Mouse (Mus musculus): ENCODE results near the gene Tmem132c.

Tmem132c gene

DNA sequence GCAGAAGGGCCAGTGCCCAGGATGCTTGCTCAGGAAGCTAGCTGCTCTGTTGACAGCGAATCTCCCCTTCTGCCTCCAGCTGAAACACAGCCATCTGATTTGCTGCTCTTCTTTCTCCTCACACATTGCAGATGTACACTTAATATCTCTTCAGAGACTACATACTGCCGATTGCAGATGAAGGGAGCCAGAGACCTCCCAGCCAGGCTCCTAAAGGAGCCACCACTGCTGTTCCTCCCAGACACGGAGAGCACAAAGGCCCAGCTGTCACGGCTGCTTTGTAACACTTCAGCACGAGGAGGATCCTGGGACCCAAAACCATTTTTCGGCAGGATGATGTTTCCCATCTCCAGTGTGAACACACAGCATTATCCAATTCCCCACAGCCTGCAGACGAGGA lies 255.3 kb downstream of the Tmem132c start:
- DNase-seq (ENCODE audit: low read depth), result no peak

DNA sequence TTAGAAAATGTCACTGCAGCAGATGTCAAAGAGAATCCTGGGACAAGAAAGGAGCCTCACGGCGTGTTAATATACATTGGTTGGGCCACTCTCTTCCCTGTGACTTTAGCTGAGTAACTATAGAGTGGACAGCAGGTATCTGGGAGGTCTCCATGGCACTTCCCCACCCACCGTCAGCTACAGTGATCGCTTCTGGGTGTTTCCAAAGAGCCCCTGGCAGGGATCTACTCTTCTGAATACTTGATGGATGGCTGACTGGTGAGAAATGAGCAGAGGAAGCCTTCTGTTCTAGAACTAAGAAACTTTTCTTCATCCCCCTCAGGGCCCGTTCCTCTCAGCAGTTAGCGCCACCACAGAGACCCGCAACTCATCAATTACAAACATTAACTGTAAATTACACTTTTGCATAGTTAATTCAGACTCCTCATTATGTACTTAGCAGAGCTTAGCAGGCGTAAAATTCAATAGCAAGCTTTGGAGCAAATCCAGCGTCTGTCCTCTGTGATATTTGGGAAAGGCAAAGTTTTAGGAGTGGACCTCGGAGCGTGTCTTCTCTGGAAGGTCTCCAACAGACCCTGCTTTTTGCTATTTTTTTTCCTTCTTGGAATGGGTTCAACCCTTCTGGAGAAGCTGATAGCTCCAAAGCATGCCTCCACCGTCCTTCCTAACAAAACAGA lies 257.7 kb downstream of the Tmem132c start:
- DNase-seq (ENCODE audit: low read depth), result no peak

DNA sequence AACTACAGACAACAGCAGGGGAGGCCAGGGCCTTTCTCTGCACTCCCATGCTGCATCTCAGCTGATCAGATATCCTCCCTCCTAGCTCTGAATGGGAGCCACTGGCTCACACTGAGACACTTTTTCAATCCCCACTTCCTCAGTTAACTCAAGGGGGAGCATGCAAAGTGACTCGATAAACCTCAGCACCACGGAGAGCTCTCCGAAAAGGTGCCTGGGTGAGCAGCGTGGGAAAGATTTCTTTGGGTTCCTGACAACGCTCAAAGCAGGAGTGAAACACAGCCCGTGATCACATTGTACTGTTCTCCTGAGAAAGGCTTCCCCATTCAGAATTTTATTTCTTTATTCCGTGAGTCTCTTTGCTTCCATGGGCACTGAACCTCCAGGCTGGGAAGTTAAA lies 261.2 kb downstream of the Tmem132c start:
- no peak for DNase-seq (ENCODE audit: low read depth)

DNA sequence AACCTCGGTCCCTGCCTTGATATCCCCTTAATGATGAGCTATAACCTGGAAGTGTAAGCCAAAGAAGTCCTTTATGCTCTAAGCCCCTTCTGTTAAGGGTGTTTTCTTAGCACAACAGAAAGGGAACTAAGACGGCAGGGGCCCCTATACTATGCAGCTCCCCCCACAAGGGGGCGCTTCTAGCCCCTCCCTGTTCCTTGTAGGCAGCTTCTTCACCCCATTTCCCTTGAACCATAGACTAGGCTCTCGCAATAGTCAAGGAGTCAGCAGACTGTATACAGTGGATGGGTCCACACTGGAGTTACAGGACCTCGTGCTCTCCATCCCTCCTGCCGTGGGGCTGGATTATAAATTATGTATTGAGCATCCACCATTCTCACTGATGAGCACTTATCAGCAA lies 264.1 kb downstream of the Tmem132c start:
- DNase-seq (ENCODE audit: low read depth), result no peak

DNA sequence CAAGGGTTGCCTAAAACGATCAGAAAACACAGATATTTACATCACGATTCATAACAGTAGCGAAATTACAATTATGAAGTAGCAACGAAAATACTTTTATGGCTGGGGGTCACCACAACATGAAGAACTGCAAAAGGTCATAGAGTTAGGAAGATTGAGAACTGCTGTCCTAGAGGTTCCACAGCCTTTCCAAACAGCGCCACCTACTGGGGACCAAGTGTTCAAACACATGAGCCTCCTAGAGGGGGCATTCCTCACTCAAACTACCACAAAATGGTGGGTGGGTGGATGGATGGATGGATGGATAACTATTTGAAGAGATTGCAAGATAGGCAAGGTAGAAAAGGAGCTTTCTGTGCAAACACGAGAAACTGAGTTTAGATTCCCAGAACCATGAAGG lies 270.0 kb downstream of the Tmem132c start:
- DNase-seq (ENCODE audit: low read depth), result no peak

DNA sequence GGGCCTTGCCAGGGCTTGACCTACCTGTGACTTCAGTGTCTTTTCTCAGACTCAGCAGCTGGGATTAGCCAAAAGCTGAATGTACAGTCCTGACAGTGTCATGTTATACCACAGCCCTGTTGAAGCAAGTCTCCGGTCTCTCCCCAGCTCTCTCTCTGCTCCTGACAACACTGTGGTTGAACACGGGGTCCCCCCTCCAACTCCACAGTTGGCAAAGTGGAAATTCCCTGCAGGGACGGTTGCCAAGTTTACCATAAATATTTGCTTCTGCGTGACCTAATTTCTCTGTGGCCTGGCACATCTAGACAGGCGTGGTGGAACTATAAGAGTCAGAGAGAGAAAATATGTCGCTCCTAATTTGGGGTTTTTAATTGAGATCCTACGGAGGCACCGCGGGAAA lies 274.4 kb downstream of the Tmem132c start:
- DNase-seq (ENCODE audit: low read depth), result no peak

DNA sequence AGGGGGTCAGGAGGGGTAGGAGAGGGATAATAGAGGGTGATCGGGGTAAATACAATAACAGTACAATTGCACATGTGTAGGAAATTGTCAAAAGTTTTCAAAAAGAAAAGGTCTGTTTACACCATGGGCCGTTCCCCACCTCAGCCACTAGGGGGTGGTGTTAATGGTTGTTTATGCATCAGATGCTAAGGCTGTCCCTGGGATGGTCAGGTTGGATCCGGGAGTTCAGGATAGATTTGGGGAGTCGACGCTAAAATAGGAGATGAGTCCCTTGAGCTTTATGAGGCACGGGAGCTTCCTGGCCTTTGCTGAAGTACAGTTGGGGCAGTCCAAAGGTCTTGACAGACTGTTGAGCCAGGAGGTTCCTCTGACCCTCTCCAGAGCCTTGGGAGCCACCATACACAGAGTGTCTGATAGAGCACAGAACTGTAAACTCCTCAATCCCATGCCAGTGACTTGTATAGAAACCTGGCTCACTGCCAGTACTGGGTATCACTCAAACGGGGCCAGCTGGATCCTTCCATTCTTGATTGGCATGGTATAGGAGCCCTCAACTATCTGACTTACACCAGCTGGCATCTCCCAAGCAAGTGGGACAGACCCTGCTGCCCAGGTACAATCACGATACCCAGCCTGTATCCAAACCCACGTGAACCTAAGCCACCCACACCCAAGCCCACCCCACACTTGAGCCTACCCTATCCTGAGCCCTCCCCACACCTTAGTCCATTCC lies 281.3 kb downstream of the Tmem132c start:
- DNase-seq (ENCODE audit: low read depth), result no peak

DNA sequence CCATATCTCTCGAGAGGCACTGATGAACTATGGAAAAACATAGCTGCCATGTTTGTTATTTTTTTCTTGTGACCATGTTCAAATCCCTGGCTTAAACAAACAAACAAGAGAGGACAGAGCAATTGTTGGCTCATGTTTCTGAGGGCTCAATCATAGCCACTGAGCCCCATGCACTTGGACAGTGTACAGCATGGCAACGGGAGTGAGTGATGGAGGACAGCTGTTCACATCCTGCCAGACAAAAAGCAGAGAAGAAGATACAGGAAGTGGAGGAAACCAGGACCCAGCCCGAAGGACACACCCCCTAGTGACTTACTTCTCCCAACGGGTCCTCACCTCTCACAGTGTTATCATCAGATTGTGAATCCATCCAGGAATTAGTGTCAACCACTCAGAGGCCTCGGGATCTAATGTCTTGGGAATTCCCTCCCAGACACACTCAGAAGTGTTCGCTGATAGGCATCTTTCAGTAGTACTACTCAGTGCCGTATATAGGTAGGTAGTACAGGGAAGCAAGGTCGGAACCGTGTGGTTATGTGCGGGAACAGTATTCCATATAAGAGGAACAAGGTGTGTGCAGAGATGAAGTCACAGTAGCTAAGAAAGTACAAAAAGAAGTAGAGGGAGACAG lies 285.9 kb downstream of the Tmem132c start:
- no peak for DNase-seq (ENCODE audit: low read depth)

DNA sequence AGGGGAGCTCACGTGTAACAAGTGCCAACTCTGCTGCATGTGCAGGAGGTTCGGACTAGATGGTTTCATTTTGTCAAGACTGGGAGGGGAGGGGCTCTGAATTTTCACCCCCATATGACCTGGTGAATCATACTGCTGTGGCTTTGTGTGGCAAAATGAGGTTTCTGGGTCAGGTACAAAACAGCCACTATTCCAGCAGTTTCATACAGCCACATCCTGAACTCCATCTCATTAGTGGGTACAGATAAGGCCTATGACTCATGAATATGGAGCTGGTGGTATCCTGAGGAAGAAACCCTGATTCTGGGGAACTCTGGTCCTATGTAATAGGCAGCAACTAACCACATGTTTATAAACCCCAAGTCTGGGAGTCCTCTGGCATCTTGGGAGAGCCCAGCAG lies 295.9 kb downstream of the Tmem132c start:
- no peak for DNase-seq (ENCODE audit: low read depth)

DNA sequence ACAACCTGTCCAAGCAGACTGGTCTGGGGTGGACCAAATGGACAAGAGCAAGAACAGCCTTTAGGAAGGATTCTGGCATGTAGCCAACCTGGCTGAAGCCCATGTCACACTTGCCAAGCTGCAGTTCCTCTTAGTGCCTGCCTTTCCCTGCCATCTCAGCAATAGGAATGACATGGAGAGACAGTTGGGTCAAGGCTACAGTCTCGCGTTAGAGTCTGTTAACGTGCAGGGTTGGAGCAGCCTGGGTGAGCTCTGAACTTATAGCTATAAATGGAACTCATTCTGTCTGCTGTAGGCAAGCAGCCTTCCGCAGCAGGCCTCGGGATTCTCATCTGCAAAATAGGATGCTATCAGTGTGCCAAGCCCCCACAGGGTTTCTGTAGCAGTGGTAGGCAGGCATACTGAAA lies 305.0 kb downstream of the Tmem132c start:
- DNase-seq (ENCODE audit: low read depth), result no peak

DNA sequence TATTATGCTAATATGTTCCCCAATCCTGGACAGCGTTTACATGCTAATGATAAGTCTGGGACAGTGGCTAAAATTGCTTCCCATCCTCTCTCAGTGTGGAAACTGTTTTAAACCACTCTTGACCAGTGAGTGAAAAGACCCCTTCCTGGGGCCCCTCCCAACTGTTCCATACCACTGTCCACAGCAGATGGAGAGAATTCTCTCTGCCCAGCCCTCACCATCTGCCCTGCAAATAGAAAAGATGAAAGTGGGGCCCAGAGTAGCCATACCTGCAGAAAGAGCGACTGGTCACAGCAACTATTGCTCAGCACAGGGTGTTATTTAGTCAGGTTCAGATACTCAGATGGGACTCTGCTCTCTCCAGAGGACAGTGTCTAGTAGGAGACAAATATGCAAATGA lies 306.5 kb downstream of the Tmem132c start:
- DNase-seq (ENCODE audit: low read depth), result no peak

DNA sequence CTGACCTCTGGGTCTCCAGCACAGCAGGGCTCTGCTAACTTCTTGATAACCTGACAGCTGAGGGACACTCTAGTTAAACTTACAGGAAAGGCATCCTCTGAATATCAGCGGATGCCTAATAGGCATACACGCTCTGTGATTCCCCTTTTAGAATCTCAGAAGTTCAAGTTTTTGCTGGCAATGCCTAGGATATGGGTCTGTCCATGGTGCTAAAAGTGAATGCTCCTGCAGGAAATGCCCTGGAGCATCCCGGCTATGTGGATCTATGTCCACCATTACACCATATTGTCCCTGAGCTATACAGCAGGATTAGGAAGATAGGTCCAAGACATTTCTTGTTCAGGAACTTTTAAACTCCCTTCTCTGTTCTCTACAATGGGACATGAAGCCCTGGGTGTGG lies 319.5 kb downstream of the Tmem132c start:
- no peak for DNase-seq (ENCODE audit: low read depth)

DNA sequence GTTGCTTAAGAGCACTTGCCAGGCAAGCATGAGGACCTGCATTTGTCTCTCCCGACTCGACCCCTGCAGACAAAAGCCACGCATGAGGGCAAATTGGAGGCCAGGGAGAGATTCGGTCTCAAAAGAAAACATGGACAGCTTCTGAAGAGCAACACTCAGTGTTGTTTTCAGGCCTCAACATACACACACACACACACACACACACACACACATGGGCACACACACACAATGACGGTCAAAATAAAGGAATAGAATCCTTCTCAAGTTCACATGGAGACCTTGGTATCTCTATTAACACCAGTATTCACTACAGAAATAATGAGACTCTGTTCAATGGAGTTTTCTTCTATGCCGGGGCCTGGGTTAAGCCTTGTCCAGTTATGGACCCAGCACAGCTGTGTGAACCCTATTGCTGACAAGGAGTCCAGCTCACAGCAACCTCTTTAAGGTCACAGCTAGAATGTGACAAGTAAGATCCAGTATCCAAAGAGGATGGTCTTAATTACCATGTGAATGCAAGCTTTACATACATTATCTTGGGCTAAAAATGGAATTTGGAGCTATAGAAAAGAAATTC lies 325.6 kb downstream of the Tmem132c start:
- no peak for DNase-seq (ENCODE audit: low read depth)

DNA sequence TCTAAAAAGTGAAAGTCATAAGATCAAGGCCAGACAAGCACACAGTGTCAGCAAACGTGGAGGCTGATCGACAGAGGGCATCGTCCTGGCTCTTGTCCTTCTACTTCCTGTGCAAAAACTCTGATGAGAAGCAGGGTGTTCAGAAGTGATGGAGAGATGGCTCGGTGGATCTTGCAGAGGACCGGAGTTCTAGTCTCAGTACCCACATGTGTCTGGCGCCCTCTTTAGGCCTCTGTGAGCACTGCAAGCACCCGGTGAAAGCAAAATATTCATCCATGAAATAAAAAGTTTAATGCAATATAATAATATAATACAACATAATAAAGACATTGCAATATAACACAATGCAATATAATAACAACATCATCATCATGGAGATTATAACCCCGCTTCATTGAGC lies 335.8 kb downstream of the Tmem132c start:
- no peak for DNase-seq (ENCODE audit: low read depth)

DNA sequence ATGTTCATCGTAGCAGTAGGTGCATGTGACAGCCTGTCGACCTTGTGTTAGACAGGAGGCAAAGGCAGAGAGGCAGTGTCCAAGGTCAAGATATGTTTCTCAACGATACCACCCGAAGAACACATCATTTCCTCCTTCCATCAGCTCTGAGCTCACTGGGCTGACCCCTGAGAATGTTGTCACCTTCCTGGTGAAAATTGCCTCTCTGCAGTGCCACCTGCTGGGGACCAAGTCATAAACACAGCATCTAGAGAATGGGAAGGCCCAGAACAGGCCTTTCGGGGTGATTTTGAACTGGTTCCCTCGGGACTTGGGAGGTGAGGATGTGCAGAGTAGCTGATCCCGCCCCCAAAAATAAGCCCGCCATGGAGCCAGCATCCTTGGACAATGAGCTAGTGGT lies 342.1 kb downstream of the Tmem132c start:
- DNase-seq (ENCODE audit: low read depth), result no peak

DNA sequence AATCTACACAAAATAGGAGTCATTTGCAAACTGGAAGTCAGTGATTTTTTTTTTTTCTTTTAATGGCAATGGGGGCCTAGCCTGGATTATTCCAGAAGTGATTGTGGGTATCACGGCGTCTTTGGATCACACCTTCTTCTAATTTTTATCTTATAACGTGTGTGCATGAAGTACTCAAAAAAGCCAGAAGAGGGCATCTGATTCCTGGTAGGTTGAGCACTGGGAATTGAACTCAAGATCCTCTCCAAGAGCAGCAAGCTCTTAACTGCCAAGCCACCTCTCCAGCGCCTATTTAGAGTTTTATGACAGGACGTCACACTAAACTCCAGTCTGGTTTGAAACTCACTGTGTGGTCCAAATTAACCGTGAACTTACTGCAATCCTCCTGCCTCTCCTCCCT lies 346.2 kb downstream of the Tmem132c start:
- no peak for DNase-seq (ENCODE audit: low read depth)

DNA sequence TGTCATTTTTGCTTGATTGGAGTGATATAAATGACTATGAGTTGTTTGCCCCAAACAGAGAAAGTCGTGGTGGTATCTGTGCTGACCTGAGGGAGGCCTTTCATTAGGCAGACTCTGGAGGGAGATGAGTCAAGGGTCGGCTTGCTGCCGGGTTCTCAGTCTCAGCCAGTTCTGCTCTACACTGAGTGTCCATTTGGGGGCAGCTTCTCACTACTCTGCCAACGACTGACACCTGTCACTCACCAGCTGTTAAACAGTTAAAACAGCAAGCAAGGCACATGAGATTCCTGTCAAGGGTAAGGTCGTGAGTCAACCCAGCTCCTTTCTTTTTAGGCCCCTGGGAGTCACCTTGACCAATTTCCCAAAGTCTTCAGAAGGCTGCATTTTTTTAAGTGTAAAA lies 350.8 kb downstream of the Tmem132c start:
- no peak for DNase-seq (ENCODE audit: low read depth)

DNA sequence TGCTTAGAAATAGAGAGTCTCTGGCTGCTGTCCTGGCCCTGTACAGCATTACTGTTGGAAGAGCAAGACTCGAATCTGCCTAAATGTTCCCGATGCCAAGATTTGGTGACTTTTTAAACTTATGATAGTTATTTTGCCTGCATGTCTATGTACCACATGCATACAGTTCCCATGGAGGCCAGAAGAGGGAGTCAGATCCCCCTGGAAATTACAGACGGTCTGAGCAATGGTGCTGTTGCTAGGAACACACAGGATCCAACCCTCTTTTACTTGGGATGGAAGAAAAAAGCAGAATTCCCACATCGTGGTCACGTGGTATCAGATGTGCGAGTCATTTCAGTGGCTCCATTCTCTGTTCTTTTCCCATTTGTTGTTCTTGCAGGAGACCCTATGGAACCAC lies 351.2 kb downstream of the Tmem132c start:
- DNase-seq (ENCODE audit: low read depth), result no peak

DNA sequence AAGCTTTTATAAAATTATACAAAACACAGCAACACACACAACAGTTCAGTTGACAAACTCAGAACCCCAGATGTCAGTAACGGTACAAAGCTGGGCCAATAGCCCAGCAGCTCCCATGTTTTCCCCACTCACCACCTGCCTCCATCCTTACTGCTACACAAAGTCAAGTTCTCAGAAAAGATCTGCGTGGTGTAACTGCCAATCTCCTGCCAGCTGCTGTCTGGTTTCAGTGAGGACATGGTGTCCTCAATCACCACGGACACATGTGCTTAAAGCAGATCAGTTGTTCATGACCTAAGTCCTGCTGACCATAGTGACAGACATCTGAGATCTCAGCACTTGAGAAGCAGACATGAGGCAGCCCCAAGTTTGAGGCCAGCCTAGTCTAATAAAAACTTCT lies 354.1 kb downstream of the Tmem132c start:
- no peak for DNase-seq (ENCODE audit: low read depth)

DNA sequence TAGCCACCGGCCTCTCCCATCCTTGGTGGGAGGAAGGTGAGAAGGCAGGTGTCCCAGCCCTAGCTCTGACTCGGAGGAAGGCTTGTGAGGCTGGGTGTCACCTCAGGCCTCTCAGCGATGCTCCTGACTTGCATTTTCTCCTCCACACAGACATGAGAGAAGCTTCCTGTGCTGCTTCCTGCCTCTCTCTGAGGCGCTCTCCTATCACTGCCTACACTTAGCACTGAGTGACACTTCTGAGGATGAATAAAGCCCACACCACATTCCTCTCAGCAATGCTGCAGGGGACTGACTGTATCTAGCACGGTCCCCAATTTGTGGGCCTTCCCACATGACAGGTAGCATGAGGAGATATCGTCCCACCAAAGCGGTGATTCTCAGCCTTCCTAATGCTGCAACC lies 355.3 kb downstream of the Tmem132c start:
- DNase-seq (ENCODE audit: low read depth), result no peak

DNA sequence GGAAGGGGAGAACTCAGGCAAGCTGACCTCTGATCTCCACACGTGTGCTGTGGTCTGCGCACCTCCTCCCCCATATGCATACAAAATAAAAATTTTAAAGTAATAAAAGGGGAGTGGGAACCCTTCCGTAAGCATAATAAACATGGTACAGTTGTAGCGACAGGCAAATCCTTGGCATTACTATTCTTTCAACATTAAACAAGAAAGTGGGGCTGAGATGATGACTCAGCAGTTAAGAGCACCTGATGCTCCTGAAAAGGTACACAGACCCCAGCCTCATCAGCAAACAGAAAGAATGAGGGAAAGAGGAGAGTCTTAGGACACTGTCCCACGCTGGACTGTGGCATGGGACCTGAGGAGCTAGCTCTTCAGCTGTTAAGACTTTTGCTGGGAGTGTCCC lies 361.4 kb downstream of the Tmem132c start:
- DNase-seq (ENCODE audit: low read depth), result no peak

DNA sequence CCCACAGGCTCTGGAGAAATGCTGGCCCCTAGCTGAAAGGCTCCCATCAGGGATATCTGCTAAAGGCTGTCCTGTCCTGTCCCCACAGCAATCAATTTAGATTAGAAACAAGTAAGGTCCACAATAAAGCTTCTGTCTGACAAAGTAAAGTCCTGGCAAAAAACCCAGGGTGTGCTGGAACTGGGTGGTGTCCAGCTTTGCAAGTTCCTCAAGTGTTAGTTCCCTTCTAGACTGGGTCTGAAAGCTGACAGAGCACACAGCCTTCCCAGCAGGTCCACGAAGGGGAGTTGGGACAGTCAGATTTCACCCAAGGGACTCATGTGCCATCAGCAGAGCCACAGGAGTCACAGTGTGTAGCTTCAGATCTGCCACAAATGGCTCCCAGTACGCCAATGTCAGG lies 365.9 kb downstream of the Tmem132c start:
- no peak for DNase-seq (ENCODE audit: low read depth)

DNA sequence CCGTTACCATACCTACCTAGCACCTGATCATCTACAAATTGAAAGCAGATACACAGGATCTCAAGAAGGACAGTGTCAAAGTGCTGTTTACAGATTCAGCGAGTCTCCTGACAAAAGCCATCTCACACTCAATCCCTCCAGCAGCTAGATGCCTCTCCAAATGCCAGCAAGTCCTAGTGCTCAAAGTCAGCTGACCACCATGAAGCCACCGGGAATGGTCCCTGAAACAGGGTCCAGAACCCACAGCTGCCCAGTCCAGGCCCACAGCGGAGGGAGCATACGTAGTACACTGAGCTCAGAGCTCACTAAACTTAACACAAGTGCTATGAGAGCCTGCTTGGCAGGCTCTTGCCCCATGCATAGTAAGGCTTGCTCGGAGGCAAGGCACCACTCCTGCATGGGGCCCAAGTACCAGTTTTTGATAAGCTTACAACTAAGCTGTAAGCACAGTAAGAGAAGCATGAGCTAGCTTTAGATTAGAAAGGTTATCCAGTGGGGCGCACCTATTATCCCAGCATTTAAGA lies 367.6 kb downstream of the Tmem132c start:
- DNase-seq (ENCODE audit: low read depth), result no peak

Data from fibroblast of lung, adult 2 months (primary cell).